Mouse (Mus musculus): Measurements from ENCODE around the gene Fkrp. TPM values are rescaled to one million over a fixed set of nuclear protein-coding genes. Genes with fewer than 3 reads are reported as not detected.
A peak's percentile ranks its signal among the peaks of the same experiment; 100 is the strongest.

The Fkrp gene
- polyA plus RNA-seq, 1 experiment from 2014 or later, result 20.3 TPM

DNA sequence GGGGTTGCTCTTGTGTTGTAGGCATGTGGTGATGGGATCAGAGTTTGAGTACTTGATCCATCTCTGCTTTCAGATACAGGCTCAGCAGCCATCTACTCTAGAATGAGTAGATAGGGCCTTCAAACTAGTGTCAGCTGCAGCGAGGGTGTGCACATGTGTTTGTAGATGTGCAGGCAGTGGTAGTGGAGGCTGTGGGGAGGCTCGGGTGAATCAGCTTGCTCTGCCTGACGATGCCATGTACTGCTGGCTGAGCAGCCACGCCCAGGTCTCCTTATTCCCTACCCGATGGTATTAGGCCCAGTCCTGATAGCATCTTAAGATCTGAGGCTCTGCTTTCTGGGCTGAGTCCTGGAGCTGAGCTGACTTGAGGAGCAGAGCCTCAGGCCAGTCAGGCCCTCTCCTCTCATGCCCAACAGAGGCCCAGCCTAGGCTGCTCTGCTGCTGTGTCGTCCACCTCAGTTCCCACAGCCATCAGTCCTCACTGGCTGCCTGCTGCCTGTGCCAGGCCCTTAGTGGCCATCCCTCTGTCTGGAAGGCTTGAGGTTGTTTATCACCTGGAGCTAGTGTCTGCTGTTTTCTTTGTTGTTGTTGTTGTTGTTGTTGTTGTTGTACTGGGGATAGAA, 22.4 kb upstream of the Fkrp start:
- no peak for ATAC-seq
- 78% methylated on average over 6 of the region's 6 CpGs for WGBS
- Histone ChIP-seq H3K27ac (ENCODE audit: low read length) (no peak overlapping the region), H3K4me3 (ENCODE audit: low read length) (no peak overlapping the region), H3K9me3 (ENCODE audit: control insufficient read depth, low read length) (no peaks in the 10 kb centered on the region), H3K36me3 (ENCODE audit: control insufficient read depth, insufficient read depth, low read length) (peaks cover 5% of the 10 kb centered on the region), H3K4me1 (ENCODE audit: control insufficient read depth, insufficient read depth, low read length) (peaks cover 3% of the 10 kb centered on the region), H3K4me2 (ENCODE audit: low read depth, low read length) (no peak overlapping the region), H3K27me3 (replicated peaks; ENCODE audit: control insufficient read depth, insufficient read depth, low read length) (no peaks in the 10 kb centered on the region), H3K9ac (ENCODE audit: low read depth, low read length) (no peak overlapping the region)

GRCm38 (mm10) chr7:16837916-16838803, 21.6 kb upstream of the Fkrp start:
- Histone ChIP-seq H3K9ac (ENCODE audit: low read depth, low read length) (no peak overlapping the region), H3K9me3 (ENCODE audit: control insufficient read depth, low read length) (no peaks in the 10 kb centered on the region), H3K4me3 (ENCODE audit: low read length) (no peak overlapping the region), H3K27ac (ENCODE audit: low read length) (no peak overlapping the region), H3K27me3 (replicated peaks; ENCODE audit: control insufficient read depth, insufficient read depth, low read length) (no peaks in the 10 kb centered on the region), H3K4me2 (ENCODE audit: low read depth, low read length) (no peak overlapping the region), H3K36me3 (ENCODE audit: control insufficient read depth, insufficient read depth, low read length) (peaks cover 8% of the 10 kb centered on the region), H3K4me1 (ENCODE audit: control insufficient read depth, insufficient read depth, low read length) (no peaks in the 10 kb centered on the region)
- 89% methylated on average over 18 of the region's 18 CpGs for WGBS
- no peak for ATAC-seq

DNA sequence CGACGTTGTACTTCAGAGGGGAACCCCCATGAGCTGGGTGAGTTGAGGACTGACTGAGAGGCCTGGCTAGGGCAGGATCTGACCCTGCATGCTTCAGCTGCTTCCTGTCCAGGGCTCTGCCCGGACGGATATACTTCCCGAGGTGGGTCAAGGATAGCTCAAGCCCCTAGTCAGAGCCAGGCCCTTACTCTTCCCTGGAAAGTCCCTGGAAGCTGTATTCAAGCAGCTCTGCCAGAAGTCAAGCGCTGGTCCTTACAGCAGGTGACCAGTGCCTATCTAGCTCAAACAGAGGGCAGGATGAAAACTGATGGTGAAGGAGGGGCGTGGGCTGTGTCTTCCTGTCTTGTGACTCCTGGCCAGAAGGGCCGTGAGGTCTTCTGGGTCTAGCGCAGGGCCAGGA, 13.9 kb upstream of the Fkrp start:
- no peak overlapping the region for H3K9ac ChIP-seq (ENCODE audit: low read depth, low read length)
- peaks cover 33% of the 10 kb centered on the region for H3K36me3 ChIP-seq (ENCODE audit: control insufficient read depth, insufficient read depth, low read length)
- H3K27ac ChIP-seq (ENCODE audit: low read length), result no peak overlapping the region
- no peak for ATAC-seq
- H3K4me3 ChIP-seq (ENCODE audit: low read length), result no peak overlapping the region
- H3K4me2 ChIP-seq (ENCODE audit: low read depth, low read length), result no peak overlapping the region
- no peaks in the 10 kb centered on the region for H3K27me3 ChIP-seq (replicated peaks; ENCODE audit: control insufficient read depth, insufficient read depth, low read length)
- H3K4me1 ChIP-seq (ENCODE audit: control insufficient read depth, insufficient read depth, low read length), result no peaks in the 10 kb centered on the region
- H3K9me3 ChIP-seq (ENCODE audit: control insufficient read depth, low read length), result no peaks in the 10 kb centered on the region
- WGBS, result 82% methylated on average over 9 of the region's 9 CpGs

GRCm38 (mm10) chr7:16827274-16827673, 10.7 kb upstream of the Fkrp start:
- Histone ChIP-seq H3K27ac (ENCODE audit: low read length) (0 out of 2 replicates have a peak overlapping the region, but pooled peaks have one; percentile 2), H3K27me3 (replicated peaks; ENCODE audit: control insufficient read depth, insufficient read depth, low read length) (no peaks in the 10 kb centered on the region), H3K4me2 (ENCODE audit: low read depth, low read length) (no peak overlapping the region), H3K36me3 (ENCODE audit: control insufficient read depth, insufficient read depth, low read length) (peaks cover 26% of the 10 kb centered on the region), H3K9ac (ENCODE audit: low read depth, low read length) (no peak overlapping the region), H3K9me3 (ENCODE audit: control insufficient read depth, low read length) (no peaks in the 10 kb centered on the region), H3K4me3 (ENCODE audit: low read length) (no peak overlapping the region), H3K4me1 (ENCODE audit: control insufficient read depth, insufficient read depth, low read length) (no peaks in the 10 kb centered on the region)
- no peak for ATAC-seq
- 71% methylated on average over 4 of the region's 4 CpGs for WGBS

GRCm38 (mm10) chr7:16826571-16826970, 10.0 kb upstream of the Fkrp start:
- H3K27ac ChIP-seq (ENCODE audit: low read length), result no peak overlapping the region
- H3K9me3 ChIP-seq (ENCODE audit: control insufficient read depth, low read length), result no peaks in the 10 kb centered on the region
- H3K4me3 ChIP-seq (ENCODE audit: low read length), result no peak overlapping the region
- no peaks in the 10 kb centered on the region for H3K27me3 ChIP-seq (replicated peaks; ENCODE audit: control insufficient read depth, insufficient read depth, low read length)
- WGBS, result 78% methylated on average over 5 of the region's 5 CpGs
- no peak overlapping the region for H3K9ac ChIP-seq (ENCODE audit: low read depth, low read length)
- H3K4me1 ChIP-seq (ENCODE audit: control insufficient read depth, insufficient read depth, low read length), result no peaks in the 10 kb centered on the region
- peaks cover 22% of the 10 kb centered on the region for H3K36me3 ChIP-seq (ENCODE audit: control insufficient read depth, insufficient read depth, low read length)
- no peak overlapping the region for H3K4me2 ChIP-seq (ENCODE audit: low read depth, low read length)
- no peak for ATAC-seq

DNA sequence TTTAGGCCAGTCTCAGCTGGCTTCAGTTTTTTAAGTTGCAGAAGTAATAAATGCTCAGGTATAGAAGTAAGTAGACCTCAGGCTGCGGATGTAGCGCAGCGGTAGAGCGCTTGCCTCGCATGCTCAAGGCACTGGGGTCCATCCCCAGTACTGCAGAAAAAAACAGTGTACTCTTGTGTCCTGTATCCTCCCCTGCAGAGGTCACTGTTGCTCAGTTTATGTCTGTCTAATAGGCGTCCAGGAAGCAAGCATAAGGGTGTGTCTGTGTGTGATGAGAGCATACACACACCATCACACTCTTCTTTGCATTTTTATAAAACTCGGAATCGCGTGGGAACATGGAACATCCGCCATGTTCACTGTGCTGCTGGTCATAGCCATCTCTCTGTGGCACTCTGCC, 9.3 kb upstream of the Fkrp start:
- 79% methylated on average over 10 of the region's 10 CpGs for WGBS
- H3K4me2 ChIP-seq (ENCODE audit: low read depth, low read length), result no peak overlapping the region
- H3K4me3 ChIP-seq (ENCODE audit: low read length), result no peak overlapping the region
- no peak overlapping the region for H3K27ac ChIP-seq (ENCODE audit: low read length)
- H3K9ac ChIP-seq (ENCODE audit: low read depth, low read length), result no peak overlapping the region
- H3K4me1 ChIP-seq (ENCODE audit: control insufficient read depth, insufficient read depth, low read length), result 0 out of 2 replicates have a peak, but pooled peaks cover 7% of the 10 kb centered on the region
- peaks cover 18% of the 10 kb centered on the region for H3K36me3 ChIP-seq (ENCODE audit: control insufficient read depth, insufficient read depth, low read length)
- no peak for ATAC-seq
- no peaks in the 10 kb centered on the region for H3K27me3 ChIP-seq (replicated peaks; ENCODE audit: control insufficient read depth, insufficient read depth, low read length)
- H3K9me3 ChIP-seq (ENCODE audit: control insufficient read depth, low read length), result no peaks in the 10 kb centered on the region

DNA sequence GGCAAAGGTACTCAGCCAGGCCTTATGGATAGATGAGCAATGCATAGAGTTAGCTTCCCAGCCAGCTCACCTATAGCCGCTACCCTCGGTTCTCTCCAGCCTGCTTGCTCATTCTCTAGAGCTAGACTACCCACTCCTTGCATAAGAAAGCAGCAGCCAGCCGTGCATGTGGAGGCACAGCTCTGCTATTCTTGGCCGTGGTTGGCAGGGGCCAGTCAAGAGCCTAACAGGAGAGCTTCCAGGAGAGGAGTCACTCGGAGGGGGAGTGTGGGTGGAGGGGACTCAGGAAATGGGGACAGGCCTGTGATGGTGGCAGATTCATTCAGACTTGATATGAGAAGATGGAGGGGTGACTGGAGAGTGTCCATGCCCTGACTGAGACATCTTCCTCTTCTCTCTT, 7.2 kb upstream of the Fkrp start:
- no peak for ATAC-seq
- no peak overlapping the region for H3K4me2 ChIP-seq (ENCODE audit: low read depth, low read length)
- H3K36me3 ChIP-seq (ENCODE audit: control insufficient read depth, insufficient read depth, low read length), result peaks cover 6% of the 10 kb centered on the region
- H3K9ac ChIP-seq (ENCODE audit: low read depth, low read length), result no peak overlapping the region
- H3K27me3 ChIP-seq (replicated peaks; ENCODE audit: control insufficient read depth, insufficient read depth, low read length), result no peaks in the 10 kb centered on the region
- no peak overlapping the region for H3K27ac ChIP-seq (ENCODE audit: low read length)
- H3K4me1 ChIP-seq (ENCODE audit: control insufficient read depth, insufficient read depth, low read length), result peaks cover 17% of the 10 kb centered on the region
- WGBS, result 78% methylated on average over 5 of the region's 5 CpGs
- no peaks in the 10 kb centered on the region for H3K9me3 ChIP-seq (ENCODE audit: control insufficient read depth, low read length)
- no peak overlapping the region for H3K4me3 ChIP-seq (ENCODE audit: low read length)

DNA sequence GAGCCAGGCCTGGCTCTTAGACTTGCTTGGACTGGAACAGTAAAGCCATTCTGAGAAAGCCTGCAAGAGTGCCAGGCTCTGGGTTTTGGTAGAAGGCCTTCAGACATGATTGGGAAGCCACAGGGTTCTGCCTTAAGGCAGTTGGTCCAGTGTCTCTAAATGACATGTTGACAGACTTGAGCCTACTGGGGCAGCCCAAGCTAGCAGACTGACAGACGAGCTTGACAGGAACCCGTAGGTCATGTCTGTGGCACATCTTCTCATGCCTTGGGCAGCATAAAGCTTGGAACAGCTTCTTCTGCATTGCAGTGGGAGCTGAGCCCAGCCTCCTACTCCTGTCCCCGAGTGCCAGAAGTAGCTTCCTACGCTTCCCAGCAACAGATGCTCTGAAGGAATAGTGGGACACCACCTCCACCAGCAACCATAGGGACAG, 5.2 kb upstream of the Fkrp start:
- H3K9ac ChIP-seq (ENCODE audit: low read depth, low read length), result no peak overlapping the region
- H3K27me3 ChIP-seq (replicated peaks; ENCODE audit: control insufficient read depth, insufficient read depth, low read length), result no peaks in the 10 kb centered on the region
- no peak overlapping the region for H3K4me2 ChIP-seq (ENCODE audit: low read depth, low read length)
- WGBS, result 76% methylated on average over 4 of the region's 4 CpGs
- no peak for ATAC-seq
- no peaks in the 10 kb centered on the region for H3K9me3 ChIP-seq (ENCODE audit: control insufficient read depth, low read length)
- no peak overlapping the region for H3K27ac ChIP-seq (ENCODE audit: low read length)
- no peak overlapping the region for H3K4me3 ChIP-seq (ENCODE audit: low read length)
- H3K36me3 ChIP-seq (ENCODE audit: control insufficient read depth, insufficient read depth, low read length), result peaks cover 6% of the 10 kb centered on the region; the same call in 1 of the 2 replicates
- peaks cover 30% of the 10 kb centered on the region for H3K4me1 ChIP-seq (ENCODE audit: control insufficient read depth, insufficient read depth, low read length)

DNA sequence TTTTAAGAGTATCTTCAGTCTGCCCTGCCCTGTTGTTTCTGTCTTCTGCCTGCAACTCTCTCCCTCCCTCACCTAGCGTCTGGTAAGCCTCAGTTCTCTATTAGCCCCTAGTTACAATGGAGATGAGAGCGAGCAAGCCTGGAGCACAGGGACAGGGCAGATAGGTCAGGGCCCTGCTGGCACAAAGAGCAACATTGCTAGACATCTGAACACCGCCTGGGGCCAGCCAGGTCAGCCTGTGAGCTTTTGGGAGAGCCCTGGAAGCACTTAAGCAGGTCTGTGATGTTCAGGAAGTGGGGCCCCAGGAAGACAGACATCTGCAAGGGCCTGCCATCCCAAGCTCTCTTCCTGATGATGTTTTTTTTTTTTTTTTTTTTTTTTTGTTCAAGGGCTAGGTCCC, 4.6 kb upstream of the Fkrp start:
- Histone ChIP-seq H3K4me3 (ENCODE audit: low read length) (no peak overlapping the region), H3K9ac (ENCODE audit: low read depth, low read length) (peak overlapping the region; percentile 17; the same call in 1 of the 2 replicates), H3K27me3 (replicated peaks; ENCODE audit: control insufficient read depth, insufficient read depth, low read length) (no peaks in the 10 kb centered on the region), H3K27ac (ENCODE audit: low read length) (no peak overlapping the region), H3K4me2 (ENCODE audit: low read depth, low read length) (no peak overlapping the region), H3K4me1 (ENCODE audit: control insufficient read depth, insufficient read depth, low read length) (peaks cover 30% of the 10 kb centered on the region), H3K9me3 (ENCODE audit: control insufficient read depth, low read length) (no peaks in the 10 kb centered on the region), H3K36me3 (ENCODE audit: control insufficient read depth, insufficient read depth, low read length) (peaks cover 6% of the 10 kb centered on the region; the same call in 1 of the 2 replicates)
- WGBS, result 53% methylated on average over 3 of the region's 3 CpGs
- no peak for ATAC-seq

Measured in intestine, embryonic 16.5 days (tissue).